Mouse (Mus musculus): ENCODE results near the gene Pofut1. TPM values are rescaled to one million over a fixed set of nuclear protein-coding genes. Genes with fewer than 3 reads are reported as not detected.

Pofut1 gene
- polyA plus RNA-seq, 1 experiment, result 17.5 TPM

- TF ChIP-seq CTCF (conservative IDR thresholded peaks at IDR 0.05; ENCODE audit: insufficient read depth, insufficient read length, low read depth, low read length), result no peak
- no peak for TF ChIP-seq POLR2A (IDR thresholded peaks at IDR 0.05; ENCODE audit: low read depth, low read length)
- Histone ChIP-seq H3K27ac (ENCODE audit: insufficient read depth, low read depth, low read length) (no peak overlapping the region), H3K27me3 (replicated peaks; ENCODE audit: control insufficient read depth, insufficient read depth, low read length) (no peaks in the 10 kb centered on the region), H3K36me3 (ENCODE audit: control insufficient read depth, insufficient read depth, low read length) (no peaks in the 10 kb centered on the region), H3K4me1 (ENCODE audit: control insufficient read depth, insufficient read depth, low read length) (no peaks in the 10 kb centered on the region), H3K4me3 (ENCODE audit: insufficient read depth, low read depth, low read length) (no peak overlapping the region)
- DNase-seq, result no peak
- WGBS, result 91% methylated on average over 5 of the region's 5 CpGs
Measured at GRCm38 (mm10) chr2:153211451-153211850, 29.9 kb upstream of the Pofut1 start.

DNA sequence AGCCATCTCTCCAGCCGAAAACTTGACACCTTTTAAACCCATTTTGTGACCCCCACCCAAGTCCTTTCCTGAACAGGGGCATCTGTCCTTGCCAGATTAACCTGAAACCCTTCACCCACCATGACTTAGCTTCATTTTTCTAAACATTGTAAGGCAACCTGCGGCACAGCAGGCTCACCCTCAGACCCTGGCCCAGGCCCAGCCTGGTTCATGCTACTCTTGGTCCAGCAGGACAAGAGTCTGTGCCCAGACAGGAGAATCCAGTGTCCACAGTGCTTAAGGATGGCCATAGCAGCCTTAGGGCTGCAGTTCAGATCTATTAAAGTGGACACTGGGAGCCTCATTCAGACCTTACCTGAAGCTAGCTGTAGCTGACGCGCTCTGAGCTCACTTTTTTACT is 28.0 kb upstream of the Pofut1 start:
- 89% methylated on average over 4 of the region's 4 CpGs for WGBS
- TF ChIP-seq CTCF (conservative IDR thresholded peaks at IDR 0.05; ENCODE audit: insufficient read depth, insufficient read length, low read depth, low read length) (no peak), POLR2A (IDR thresholded peaks at IDR 0.05; ENCODE audit: low read depth, low read length) (no peak)
- no peaks in the 10 kb centered on the region for H3K27me3 ChIP-seq (replicated peaks; ENCODE audit: control insufficient read depth, insufficient read depth, low read length)

DNA sequence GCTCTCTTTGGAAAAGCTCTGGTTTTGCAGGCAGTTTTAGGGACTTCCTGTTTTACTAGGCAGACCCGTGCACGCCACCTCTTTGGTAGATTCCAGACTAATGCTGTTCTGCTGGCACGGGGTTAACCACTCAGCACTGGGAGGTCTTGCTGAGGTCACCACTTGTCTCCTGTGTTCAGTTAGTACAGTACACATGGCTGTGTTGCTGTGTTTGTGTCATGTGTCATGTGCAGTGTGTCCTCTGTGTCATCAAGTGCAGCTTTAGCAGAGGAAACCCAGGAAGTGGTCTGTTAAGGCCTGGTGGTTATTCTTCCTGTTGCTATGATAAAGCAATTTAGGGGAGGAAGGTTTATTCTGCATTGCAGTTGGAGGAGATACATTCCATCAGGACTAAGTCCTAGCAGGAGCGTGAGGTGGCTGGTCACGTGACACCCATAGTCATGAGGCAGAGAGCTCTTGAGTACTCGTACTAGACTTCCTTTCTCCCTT is 26.5 kb upstream of the Pofut1 start:
- no peak overlapping the region for H3K27ac ChIP-seq (ENCODE audit: insufficient read depth, low read depth, low read length)
- WGBS, result 56% methylated on average over 6 of the region's 6 CpGs
- TF ChIP-seq POLR2A (IDR thresholded peaks at IDR 0.05; ENCODE audit: low read depth, low read length) (no peak), CTCF (conservative IDR thresholded peaks at IDR 0.05; ENCODE audit: insufficient read depth, insufficient read length, low read depth, low read length) (no peak)

More for the DNA sequence above, 28.0 kb upstream of the Pofut1 start:
- H3K4me1 ChIP-seq (ENCODE audit: control insufficient read depth, insufficient read depth, low read length), result no peaks in the 10 kb centered on the region
- H3K36me3 ChIP-seq (ENCODE audit: control insufficient read depth, insufficient read depth, low read length), result no peaks in the 10 kb centered on the region
- no peak overlapping the region for H3K27ac ChIP-seq (ENCODE audit: insufficient read depth, low read depth, low read length)
- no peak for DNase-seq
- H3K4me3 ChIP-seq (ENCODE audit: insufficient read depth, low read depth, low read length), result no peak overlapping the region

DNA sequence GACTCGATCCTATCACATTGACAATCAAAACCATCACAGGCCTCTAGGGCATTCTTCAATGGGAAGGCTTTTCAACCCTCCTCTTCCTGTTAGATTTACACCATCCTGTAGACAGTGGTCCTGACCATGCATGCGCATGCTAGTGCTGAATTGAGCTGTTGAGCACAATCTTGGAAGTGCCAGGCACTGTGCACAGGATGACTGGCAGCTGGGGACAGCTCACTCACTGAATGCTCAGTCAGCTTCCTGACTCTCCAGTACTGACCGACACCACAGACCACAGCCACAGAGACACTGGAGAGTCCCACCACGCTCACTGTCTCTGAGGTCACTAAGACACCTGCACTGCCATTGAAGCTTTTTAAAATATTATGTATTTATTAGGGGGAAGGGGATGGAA is 25.9 kb upstream of the Pofut1 start:
- Histone ChIP-seq H3K27me3 (replicated peaks; ENCODE audit: control insufficient read depth, insufficient read depth, low read length) (no peaks in the 10 kb centered on the region), H3K4me3 (ENCODE audit: insufficient read depth, low read depth, low read length) (no peak overlapping the region), H3K36me3 (ENCODE audit: control insufficient read depth, insufficient read depth, low read length) (no peaks in the 10 kb centered on the region), H3K4me1 (ENCODE audit: control insufficient read depth, insufficient read depth, low read length) (no peaks in the 10 kb centered on the region), H3K27ac (ENCODE audit: insufficient read depth, low read depth, low read length) (no peak overlapping the region)
- WGBS, result 87% methylated on average over 4 of the region's 4 CpGs
- TF ChIP-seq POLR2A (IDR thresholded peaks at IDR 0.05; ENCODE audit: low read depth, low read length) (no peak), CTCF (conservative IDR thresholded peaks at IDR 0.05; ENCODE audit: insufficient read depth, insufficient read length, low read depth, low read length) (no peak)
- DNase-seq, result no peak

More for the DNA sequence above, 26.5 kb upstream of the Pofut1 start:
- Histone ChIP-seq H3K36me3 (ENCODE audit: control insufficient read depth, insufficient read depth, low read length) (no peaks in the 10 kb centered on the region), H3K4me3 (ENCODE audit: insufficient read depth, low read depth, low read length) (no peak overlapping the region), H3K27me3 (replicated peaks; ENCODE audit: control insufficient read depth, insufficient read depth, low read length) (no peaks in the 10 kb centered on the region), H3K4me1 (ENCODE audit: control insufficient read depth, insufficient read depth, low read length) (no peaks in the 10 kb centered on the region)
- DNase-seq, result no peak

- TF ChIP-seq POLR2A (IDR thresholded peaks at IDR 0.05; ENCODE audit: low read depth, low read length), result no peak
- no peak for TF ChIP-seq CTCF (conservative IDR thresholded peaks at IDR 0.05; ENCODE audit: insufficient read depth, insufficient read length, low read depth, low read length)
- H3K27ac ChIP-seq (ENCODE audit: insufficient read depth, low read depth, low read length), result no peak overlapping the region
- no peaks in the 10 kb centered on the region for H3K36me3 ChIP-seq (ENCODE audit: control insufficient read depth, insufficient read depth, low read length)
- WGBS, result 84% methylated on average over 10 of the region's 10 CpGs
- H3K27me3 ChIP-seq (replicated peaks; ENCODE audit: control insufficient read depth, insufficient read depth, low read length), result no peaks in the 10 kb centered on the region
- no peak for DNase-seq
- no peaks in the 10 kb centered on the region for H3K4me1 ChIP-seq (ENCODE audit: control insufficient read depth, insufficient read depth, low read length)
- no peak overlapping the region for H3K4me3 ChIP-seq (ENCODE audit: insufficient read depth, low read depth, low read length)
Measured at GRCm38 (mm10) chr2:153217826-153218340, 23.4 kb upstream of the Pofut1 start.

- WGBS, result 80% methylated on average over 3 of the region's 3 CpGs
Measured at GRCm38 (mm10) chr2:153218516-153218915, 22.8 kb upstream of the Pofut1 start.

DNA sequence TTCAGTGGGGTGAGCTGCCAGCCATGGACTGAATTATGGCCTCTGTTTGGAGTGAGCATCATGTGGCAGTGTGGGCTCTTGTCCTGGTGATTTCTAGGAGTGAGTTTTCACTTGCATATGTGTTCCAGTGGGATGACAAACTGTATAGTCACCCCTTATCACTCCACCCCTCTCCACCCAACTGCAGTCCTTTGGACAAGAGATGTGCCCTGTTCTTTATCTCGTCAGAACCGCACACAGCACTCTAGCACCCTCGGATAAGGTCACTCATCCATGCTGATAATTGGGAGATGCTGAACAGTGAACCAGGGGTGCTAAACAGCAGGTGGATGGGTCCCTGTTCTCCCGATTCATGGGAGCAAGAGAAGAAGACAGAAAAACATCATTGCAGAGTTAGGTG is 19.7 kb upstream of the Pofut1 start:
- TF ChIP-seq POLR2A (IDR thresholded peaks at IDR 0.05; ENCODE audit: low read depth, low read length), result no peak
- no peak for TF ChIP-seq CTCF (conservative IDR thresholded peaks at IDR 0.05; ENCODE audit: insufficient read depth, insufficient read length, low read depth, low read length)
- Histone ChIP-seq H3K36me3 (ENCODE audit: control insufficient read depth, insufficient read depth, low read length) (no peaks in the 10 kb centered on the region), H3K27ac (ENCODE audit: insufficient read depth, low read depth, low read length) (no peak overlapping the region), H3K4me3 (ENCODE audit: insufficient read depth, low read depth, low read length) (no peak overlapping the region), H3K27me3 (replicated peaks; ENCODE audit: control insufficient read depth, insufficient read depth, low read length) (no peaks in the 10 kb centered on the region), H3K4me1 (ENCODE audit: control insufficient read depth, insufficient read depth, low read length) (no peaks in the 10 kb centered on the region)
- no peak for DNase-seq
- 93% methylated on average over 4 of the region's 4 CpGs for WGBS

More at GRCm38 (mm10) chr2:153218516-153218915, 22.8 kb upstream of the Pofut1 start:
- no peak overlapping the region for H3K4me3 ChIP-seq (ENCODE audit: insufficient read depth, low read depth, low read length)
- TF ChIP-seq CTCF (conservative IDR thresholded peaks at IDR 0.05; ENCODE audit: insufficient read depth, insufficient read length, low read depth, low read length) (no peak), POLR2A (IDR thresholded peaks at IDR 0.05; ENCODE audit: low read depth, low read length) (no peak)
- no peak for DNase-seq
- H3K27ac ChIP-seq (ENCODE audit: insufficient read depth, low read depth, low read length), result no peak overlapping the region
- H3K4me1 ChIP-seq (ENCODE audit: control insufficient read depth, insufficient read depth, low read length), result no peaks in the 10 kb centered on the region
- no peaks in the 10 kb centered on the region for H3K27me3 ChIP-seq (replicated peaks; ENCODE audit: control insufficient read depth, insufficient read depth, low read length)
- H3K36me3 ChIP-seq (ENCODE audit: control insufficient read depth, insufficient read depth, low read length), result no peaks in the 10 kb centered on the region

Data from kidney, adult 2 months (tissue).